Mouse (Mus musculus): ENCODE measurements around the gene Bcr.

Gene Bcr

GRCm38 (mm10) chr10:75230572-75230971 lies 170.2 kb downstream of the Bcr start:
- Histone ChIP-seq H3K27me3 (ENCODE audit: control insufficient read depth, insufficient read depth, low read length, poor library complexity, severe bottlenecking) (no peaks in the 10 kb centered on the region), H3K36me3 (ENCODE audit: control insufficient read depth, insufficient read depth, low read length, poor library complexity, severe bottlenecking) (peaks cover 2% of the 10 kb centered on the region)
- DNase-seq (ENCODE audit: low read depth, low spot score), result no peak

DNA sequence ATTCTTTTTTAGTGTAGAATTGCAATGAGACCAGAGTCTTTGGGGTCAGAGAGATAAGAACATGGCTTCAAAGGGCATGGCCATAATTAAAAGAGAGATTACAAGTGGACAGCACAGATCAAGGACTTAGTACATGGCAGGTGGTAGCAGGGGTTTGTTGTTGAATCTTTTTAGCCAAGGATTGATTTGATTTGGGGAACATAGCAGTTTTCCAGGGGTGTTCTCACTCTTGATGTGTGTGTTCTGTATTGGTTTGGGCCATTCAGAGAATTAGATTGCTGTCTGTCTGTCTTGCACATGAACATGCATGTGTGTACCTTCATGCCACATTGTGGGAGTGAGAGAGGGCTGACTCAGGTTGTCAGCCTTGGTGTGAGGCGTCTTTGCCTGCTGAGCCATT lies 171.5 kb downstream of the Bcr start:
- no peak for DNase-seq (ENCODE audit: low read depth, low spot score)
- H3K36me3 ChIP-seq (ENCODE audit: control insufficient read depth, insufficient read depth, low read length, poor library complexity, severe bottlenecking), result peaks cover 2% of the 10 kb centered on the region

GRCm38 (mm10) chr10:75232612-75233155 lies 172.3 kb downstream of the Bcr start:
- peaks cover 2% of the 10 kb centered on the region for H3K36me3 ChIP-seq (ENCODE audit: control insufficient read depth, insufficient read depth, low read length, poor library complexity, severe bottlenecking)
- no peaks in the 10 kb centered on the region for H3K27me3 ChIP-seq (ENCODE audit: control insufficient read depth, insufficient read depth, low read length, poor library complexity, severe bottlenecking)
- no peak for DNase-seq (ENCODE audit: low read depth, low spot score)

More for the DNA sequence above, 171.5 kb downstream of the Bcr start:
- H3K27me3 ChIP-seq (ENCODE audit: control insufficient read depth, insufficient read depth, low read length, poor library complexity, severe bottlenecking), result no peaks in the 10 kb centered on the region

GRCm38 (mm10) chr10:75233489-75233888 lies 173.1 kb downstream of the Bcr start:
- no peaks in the 10 kb centered on the region for H3K27me3 ChIP-seq (ENCODE audit: control insufficient read depth, insufficient read depth, low read length, poor library complexity, severe bottlenecking)
- DNase-seq (ENCODE audit: low read depth, low spot score), result no peak
- H3K36me3 ChIP-seq (ENCODE audit: control insufficient read depth, insufficient read depth, low read length, poor library complexity, severe bottlenecking), result peaks cover 2% of the 10 kb centered on the region
